Mouse (Mus musculus) cerebellum, adult 18-20 months (tissue): Measurements from ENCODE around the gene Ascc1.

ENCODE experiments used
- DNase-seq, 2 experiments: peaks; one replicate each; pipeline ENCODE4 v3.0.0; 2021

The Ascc1 gene

GRCm38 (mm10) chr10:60026759-60027395, 24.3 kb downstream of the Ascc1 start:
- DNase-seq, result no peak

GRCm38 (mm10) chr10:60027619-60028084, 25.0 kb downstream of the Ascc1 start:
- no peak for DNase-seq

- DNase-seq, result no peak
These were observed 25.6 kb downstream of the Ascc1 start for GRCm38 (mm10) chr10:60028181-60028580.

GRCm38 (mm10) chr10:60028979-60029378, 26.4 kb downstream of the Ascc1 start:
- DNase-seq, result no peak

GRCm38 (mm10) chr10:60029387-60029786, 26.8 kb downstream of the Ascc1 start:
- no peak for DNase-seq

GRCm38 (mm10) chr10:60031562-60031961, 29.0 kb downstream of the Ascc1 start:
- DNase-seq, result no peak

GRCm38 (mm10) chr10:60031985-60032384, 29.4 kb downstream of the Ascc1 start:
- DNase-seq, result no peak

- DNase-seq, result no peak
These were observed 30.0 kb downstream of the Ascc1 start for GRCm38 (mm10) chr10:60032622-60033021.

- no peak for DNase-seq
These were observed 30.5 kb downstream of the Ascc1 start for GRCm38 (mm10) chr10:60033064-60033463.

GRCm38 (mm10) chr10:60034621-60035020, 32.0 kb downstream of the Ascc1 start:
- no peak for DNase-seq

GRCm38 (mm10) chr10:60035744-60036143, 33.1 kb downstream of the Ascc1 start:
- DNase-seq, result no peak

- DNase-seq, result no peak
These were observed 39.8 kb downstream of the Ascc1 start for GRCm38 (mm10) chr10:60042350-60042922.

- DNase-seq, result peak in 1 of 2 experiments; percentile 14
These were observed 44.1 kb downstream of the Ascc1 start for GRCm38 (mm10) chr10:60046696-60047095.

GRCm38 (mm10) chr10:60050581-60050980, 48.0 kb downstream of the Ascc1 start:
- no peak for DNase-seq

- no peak for DNase-seq
These were observed 50.5 kb downstream of the Ascc1 start for GRCm38 (mm10) chr10:60053073-60053472.

GRCm38 (mm10) chr10:60062173-60062572, 59.6 kb downstream of the Ascc1 start:
- no peak for DNase-seq

- no peak for DNase-seq
These were observed 60.3 kb downstream of the Ascc1 start for GRCm38 (mm10) chr10:60062931-60063330.

GRCm38 (mm10) chr10:60066524-60066923, 63.9 kb downstream of the Ascc1 start:
- peak; percentile 27 to 41 for DNase-seq

- no peak for DNase-seq
These were observed 72.6 kb downstream of the Ascc1 start for GRCm38 (mm10) chr10:60075159-60075558.

- no peak for DNase-seq
These were observed 74.6 kb downstream of the Ascc1 start for GRCm38 (mm10) chr10:60077226-60077625.

- DNase-seq, result no peak
These were observed 75.3 kb downstream of the Ascc1 start for GRCm38 (mm10) chr10:60077736-60078560.

GRCm38 (mm10) chr10:60078561-60078917, 75.9 kb downstream of the Ascc1 start:
- no peak for DNase-seq

GRCm38 (mm10) chr10:60080171-60080570, 77.6 kb downstream of the Ascc1 start:
- DNase-seq, result no peak

- no peak for DNase-seq
These were observed 78.0 kb downstream of the Ascc1 start for GRCm38 (mm10) chr10:60080601-60080981.
